Mouse (Mus musculus): ENCODE results near the gene Sash3.

GRCm38 (mm10) chrX:48191261-48191660 is 45.0 kb downstream of the Sash3 start:
- TF ChIP-seq CTCF (IDR thresholded peaks at IDR 0.05; ENCODE audit: control insufficient read depth, insufficient read depth, insufficient read length) (no peak), MYOG (IDR thresholded peaks at IDR 0.05; ENCODE audit: control insufficient read depth, extremely low read depth, insufficient read length) (no peak), MAX (IDR thresholded peaks at IDR 0.05) (no peak), USF1 (IDR thresholded peaks at IDR 0.05; ENCODE audit: low read depth) (no peak), CEBPB (IDR thresholded peaks at IDR 0.05; ENCODE audit: low read depth) (no peak), MYOD1 (IDR thresholded peaks at IDR 0.05; ENCODE audit: control insufficient read depth, insufficient read length, low read depth) (no peak)

All from C2C12 (cell line).